Mouse (Mus musculus) intestine, embryonic 14.5 days (tissue): ENCODE measurements around the gene Mkrn2. TPM values are rescaled to one million over a fixed set of nuclear protein-coding genes. Genes with fewer than 3 reads are reported as not detected.

Source experiments
- ATAC-seq: fragments of 200-750 bp; cut with Nextera tagmentation; replicated peaks from 2 replicates; pipeline ENCODE4 v1.8.0; 2017; ENCODE audit warnings: low read depth, moderate number of reproducible peaks, moderate TSS enrichment, moderate library complexity; ENCODE audit not compliant: low FRiP score, low TSS enrichment
- DNase-seq: peaks from one replicate; pipeline ENCODE4 v3.0.0-alpha.2; 2018; ENCODE audit warnings: low spot score
- H3K27ac ChIP-seq: fragments of 300-500 bp; sonication (generic); 2 replicates; pipeline ENCODE4 v1.5.1; 2014; ENCODE audit warnings: low read depth, mild to moderate bottlenecking, control low read depth
- H3K27me3 ChIP-seq: fragments of 300-500 bp; sonication (generic); replicated peaks from 2 replicates; pipeline ENCODE4 v1.6.1; 2014; ENCODE audit warnings: low read length, control low read depth; ENCODE audit not compliant: control insufficient read depth, insufficient read depth
- H3K36me3 ChIP-seq: fragments of 300-500 bp; sonication (generic); 2 replicates; pipeline ENCODE4 v1.6.1; 2014; ENCODE audit warnings: low read length, control low read depth; ENCODE audit not compliant: control insufficient read depth, insufficient read depth
- H3K4me1 ChIP-seq: fragments of 300-500 bp; sonication (generic); replicated peaks from 2 replicates; pipeline ENCODE4 v1.6.1; 2014; ENCODE audit warnings: low read length, control low read depth, mixed read lengths; ENCODE audit not compliant: control insufficient read depth, insufficient read depth
- H3K4me2 ChIP-seq: fragments of 300-500 bp; sonication (generic); 2 replicates; pipeline ENCODE4 v1.6.1; 2014; ENCODE audit warnings: low read length
- H3K4me3 ChIP-seq: fragments of 300-500 bp; sonication (generic); 2 replicates; pipeline ENCODE4 v1.5.1; 2014; ENCODE audit warnings: low read depth, low read length, control low read depth, mixed read lengths
- H3K9ac ChIP-seq: fragments of 300-500 bp; sonication (generic); 2 replicates; pipeline ENCODE4 v1.6.1; 2014; ENCODE audit warnings: mild to moderate bottlenecking, low read length
- H3K9me3 ChIP-seq: fragments of 300-500 bp; sonication (generic); 2 replicates; pipeline ENCODE4 v1.6.1; 2016; ENCODE audit warnings: low read length, control low read depth; ENCODE audit not compliant: control insufficient read depth
- WGBS: fragments of 180-500 bp; shearing (Covaris S2); extraction: QIAGEN DNeasy Blood & Tissue Kit; methylation state at CpG from one replicate; pipeline ENCODE4 v1.1.7; 2014; 5-methylcytosine and 5-hydroxymethylcytosine counted together
- polyA plus RNA-seq: library from polyadenylated mRNA; unstranded; fragments of >200 nt; fragmentation: Nextera tagmentation; extraction: Ambion mirVana; gene quantifications from 2 replicates; pipeline ENCODE4 v1.2.1, GENCODE M21; 2014

The Mkrn2 gene
- polyA plus RNA-seq: 28.0 and 32.0 TPM in 2 replicates

DNA sequence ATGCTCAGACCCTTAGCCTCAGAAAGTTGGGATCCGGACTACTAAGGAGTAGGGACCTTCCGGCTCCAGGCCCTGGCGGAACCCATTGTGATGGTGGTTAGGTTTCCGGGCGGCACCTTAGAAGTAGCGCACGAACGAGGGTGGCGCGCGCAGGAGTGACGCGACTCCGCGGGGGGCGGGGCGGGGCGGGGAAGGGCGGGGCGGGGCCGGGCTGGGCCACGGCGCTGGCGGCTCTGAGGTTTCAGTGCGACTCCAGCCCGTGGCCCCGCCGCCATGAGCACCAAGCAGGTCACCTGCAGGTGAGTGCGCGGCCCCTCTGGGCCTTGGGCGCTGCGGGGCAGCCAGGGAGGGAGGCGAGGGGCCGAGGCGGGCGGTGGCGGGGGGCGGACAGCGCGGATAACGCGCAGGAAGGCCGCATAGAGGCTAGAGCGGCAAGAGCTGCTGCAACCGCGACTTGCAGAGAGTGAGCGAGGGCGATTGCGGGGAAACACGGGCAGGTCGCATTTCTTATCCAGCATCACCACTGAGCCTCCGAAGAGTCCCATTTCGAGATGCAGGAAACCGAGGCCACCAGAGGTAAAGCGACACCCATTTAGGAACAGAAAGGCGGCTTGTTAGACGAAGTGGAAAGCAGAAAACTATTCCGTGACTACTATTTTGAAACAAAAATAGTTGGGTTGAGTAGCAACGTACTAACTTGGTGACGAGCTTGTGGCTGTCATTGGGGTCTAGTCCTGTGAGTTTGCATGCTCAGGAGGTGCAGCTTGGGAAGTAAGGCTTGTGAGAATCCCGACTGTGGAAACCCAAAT, at the start of gene Mkrn2:
Mkrn2 (plus strand) TSS at position 188 of the 809 bp plus-strand sequence.
- Histone ChIP-seq H3K36me3 (0 out of 2 replicates have a peak, but pooled peaks cover 9% of the 10 kb centered on the region), H3K4me2 (peak within 1 kb of the TSS; percentile 82), H3K4me3 (peak within 1 kb of the TSS; percentile 70), H3K27me3 (no peaks in the 10 kb centered on the region), H3K9me3 (no peaks in the 10 kb centered on the region), H3K9ac (peak within 1 kb of the TSS; percentile 64), H3K27ac (peak within 1 kb of the TSS; percentile 60), H3K4me1 (0 out of 2 replicates have a peak, but pooled peaks cover 8% of the 10 kb centered on the region)
- ATAC-seq (peak; percentile 96), DNase-seq (peak; percentile 97)
- under 1% methylated on average over 61 of the region's 61 CpGs for WGBS

DNA sequence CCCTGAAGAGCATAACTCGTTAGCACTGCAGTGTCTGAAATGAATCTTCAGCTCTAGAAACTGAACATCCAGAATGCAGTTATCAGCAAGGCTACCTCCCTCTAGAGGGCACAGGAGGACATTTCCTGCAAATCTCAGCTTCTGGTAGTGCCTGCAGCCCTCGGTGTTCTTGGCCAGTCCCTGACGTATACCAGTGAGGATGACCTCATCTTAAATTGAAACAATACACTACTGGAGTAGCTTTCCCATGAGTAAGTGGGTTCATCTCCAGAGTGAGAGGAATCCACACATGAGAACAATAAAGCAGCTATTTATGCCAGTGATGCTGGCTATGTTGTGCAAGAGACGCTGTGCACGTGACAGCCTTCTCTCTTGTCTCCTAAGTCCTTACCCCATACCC, 46.2 kb upstream of the Mkrn2 start:
- ATAC-seq: no peak
- no peaks in the 10 kb centered on the region for H3K9me3 ChIP-seq
- H3K36me3 ChIP-seq: peaks cover 58% of the 10 kb centered on the region
- WGBS: 74% methylated on average over 5 of the region's 5 CpGs
- no peak overlapping the region for H3K4me2 ChIP-seq
- no peaks in the 10 kb centered on the region for H3K27me3 ChIP-seq
- H3K4me1 ChIP-seq: no peaks in the 10 kb centered on the region
- DNase-seq: no peak
- no peak overlapping the region for H3K9ac ChIP-seq
- H3K27ac ChIP-seq: no peak overlapping the region
- no peak overlapping the region for H3K4me3 ChIP-seq

DNA sequence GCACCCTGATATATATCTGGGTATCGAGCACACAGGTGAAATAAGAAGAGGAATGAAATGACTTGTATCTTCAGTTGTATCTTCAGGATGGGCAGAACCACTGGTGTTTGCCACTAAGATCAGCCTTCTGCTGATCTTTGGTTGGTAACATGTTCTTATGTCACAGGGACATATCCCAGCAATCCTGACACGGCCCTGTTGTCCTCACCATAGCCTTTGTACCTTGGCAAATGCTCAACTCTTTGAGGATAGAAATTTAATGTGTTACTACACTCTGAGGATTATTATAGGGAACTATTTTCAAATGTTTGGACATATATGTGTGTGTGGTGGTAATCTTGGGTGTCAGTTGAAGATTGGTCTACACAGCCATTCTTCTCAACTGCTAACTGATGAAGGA, 43.5 kb upstream of the Mkrn2 start:
- DNase-seq: no peak
- no peak overlapping the region for H3K9ac ChIP-seq
- H3K27ac ChIP-seq: no peak overlapping the region
- no peaks in the 10 kb centered on the region for H3K4me1 ChIP-seq
- H3K27me3 ChIP-seq: no peaks in the 10 kb centered on the region
- H3K4me2 ChIP-seq: no peak overlapping the region
- H3K9me3 ChIP-seq: no peaks in the 10 kb centered on the region
- no peak overlapping the region for H3K4me3 ChIP-seq
- H3K36me3 ChIP-seq: peaks cover 67% of the 10 kb centered on the region
- WGBS: 95% methylated on average over 2 of the region's 2 CpGs
- ATAC-seq: no peak

DNA sequence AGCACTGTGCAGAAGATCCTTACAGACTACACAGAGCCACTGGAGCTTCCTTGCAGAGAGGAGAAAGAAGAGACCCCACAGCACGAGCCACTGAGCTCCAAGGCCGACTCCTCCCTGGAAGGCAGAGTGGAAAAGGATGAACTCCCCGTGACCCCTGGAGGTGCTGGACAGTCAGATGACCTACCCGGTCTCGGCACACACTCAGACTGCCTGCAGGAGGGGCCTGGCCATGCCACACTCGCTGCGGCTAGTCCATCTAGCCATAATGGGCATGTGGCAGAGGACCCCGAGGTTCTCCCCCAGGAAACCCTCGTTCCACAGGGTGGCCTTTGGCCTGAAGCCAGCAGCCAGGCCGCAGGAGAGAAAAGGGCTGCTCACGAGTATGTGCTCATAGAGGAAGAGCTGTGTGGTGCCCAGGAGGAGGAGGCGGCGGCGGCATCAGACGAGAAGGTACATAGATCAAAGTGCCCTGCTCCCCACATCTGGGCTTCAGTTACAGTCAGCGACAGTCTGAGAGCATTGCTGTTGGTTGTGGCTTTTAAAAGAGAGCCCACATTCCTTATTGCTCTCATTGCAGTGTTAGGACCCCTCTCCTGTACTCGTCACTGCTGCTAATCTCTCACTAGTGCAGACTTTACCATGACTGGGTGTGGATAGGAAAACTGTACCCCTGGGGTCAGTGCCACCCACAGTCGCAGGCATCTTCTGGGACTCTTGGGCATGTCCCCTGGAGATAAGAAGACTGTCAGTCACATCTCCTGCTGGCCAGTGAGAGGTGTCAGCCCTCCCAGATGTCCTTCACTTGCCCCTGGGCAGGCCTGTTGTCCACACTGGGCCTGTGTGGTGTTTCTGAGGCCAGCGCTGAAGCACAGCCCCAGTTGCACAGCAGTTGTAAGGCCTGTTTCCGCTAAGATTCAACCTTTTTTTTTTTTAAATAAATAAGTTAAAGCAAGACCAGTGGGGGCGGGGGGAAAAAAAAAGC, 41.8 kb upstream of the Mkrn2 start:
- no peak for DNase-seq
- Histone ChIP-seq H3K9me3 (no peaks in the 10 kb centered on the region), H3K4me3 (no peak overlapping the region), H3K36me3 (peaks cover 56% of the 10 kb centered on the region), H3K4me1 (no peaks in the 10 kb centered on the region), H3K4me2 (no peak overlapping the region), H3K27me3 (no peaks in the 10 kb centered on the region), H3K9ac (no peak overlapping the region), H3K27ac (no peak overlapping the region)
- ATAC-seq: no peak
- 51% methylated on average over 21 of the region's 21 CpGs for WGBS

DNA sequence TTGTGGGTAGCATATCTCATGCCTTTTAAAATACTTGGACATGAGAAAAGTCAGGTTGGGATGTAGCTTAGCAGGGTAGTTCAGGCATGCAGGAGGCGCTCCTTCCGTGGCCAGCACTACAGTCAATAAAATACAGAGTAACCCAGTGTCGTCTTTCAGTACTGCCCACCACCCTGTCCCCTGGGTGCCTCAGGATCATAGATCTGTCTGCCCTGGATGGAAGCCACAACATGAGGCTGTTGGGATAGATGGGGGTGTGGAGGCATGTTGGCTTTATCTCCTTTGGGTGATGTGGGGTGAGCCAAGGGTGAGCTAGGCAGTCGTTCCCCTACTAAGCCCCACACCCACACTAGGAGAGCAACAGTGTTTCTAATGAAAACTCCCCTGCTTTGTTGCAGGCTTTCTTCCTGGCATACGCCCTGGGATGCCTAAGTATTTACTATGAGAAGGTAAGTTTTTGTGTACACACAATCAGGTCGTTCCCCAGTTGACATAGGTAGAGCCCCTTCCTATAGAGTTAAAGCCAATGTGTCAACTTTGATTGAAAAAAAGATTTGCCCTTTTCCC, 36.1 kb upstream of the Mkrn2 start:
- Histone ChIP-seq H3K4me3 (no peak overlapping the region), H3K27me3 (no peaks in the 10 kb centered on the region), H3K9ac (no peak overlapping the region), H3K4me2 (no peak overlapping the region), H3K36me3 (peaks cover 70% of the 10 kb centered on the region), H3K4me1 (no peaks in the 10 kb centered on the region), H3K9me3 (0 out of 2 replicates have a peak, but pooled peaks cover 12% of the 10 kb centered on the region), H3K27ac (no peak overlapping the region)
- WGBS: 82% methylated on average over 6 of the region's 6 CpGs
- DNase-seq (no peak), ATAC-seq (no peak)

DNA sequence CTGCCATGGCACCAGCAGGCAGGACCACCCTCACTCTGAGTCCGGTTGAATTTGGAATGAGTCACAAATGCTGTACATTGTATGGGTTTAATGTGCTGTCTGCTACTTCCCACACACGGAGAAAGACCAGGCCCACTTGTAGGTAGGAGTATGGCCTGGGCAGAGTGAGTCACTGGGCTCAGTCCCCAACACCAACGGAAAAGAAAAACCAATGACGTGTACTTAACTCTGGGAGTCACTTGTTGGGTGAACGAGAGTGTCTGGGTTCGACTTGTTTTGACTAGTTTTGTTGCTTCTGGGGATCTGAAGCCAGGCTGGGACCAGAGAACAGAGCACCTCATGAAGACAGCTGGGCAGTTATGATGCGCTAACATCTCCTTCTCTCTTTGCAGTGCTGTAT, 27.5 kb upstream of the Mkrn2 start:
- no peak overlapping the region for H3K4me2 ChIP-seq
- no peaks in the 10 kb centered on the region for H3K27me3 ChIP-seq
- H3K36me3 ChIP-seq: peaks cover 66% of the 10 kb centered on the region
- no peak overlapping the region for H3K9ac ChIP-seq
- H3K4me3 ChIP-seq: no peak overlapping the region
- 92% methylated on average over 7 of the region's 7 CpGs for WGBS
- 0 out of 2 replicates have a peak, but pooled peaks cover 3% of the 10 kb centered on the region for H3K9me3 ChIP-seq
- H3K4me1 ChIP-seq: no peaks in the 10 kb centered on the region
- ATAC-seq: no peak
- DNase-seq: no peak
- no peak overlapping the region for H3K27ac ChIP-seq

DNA sequence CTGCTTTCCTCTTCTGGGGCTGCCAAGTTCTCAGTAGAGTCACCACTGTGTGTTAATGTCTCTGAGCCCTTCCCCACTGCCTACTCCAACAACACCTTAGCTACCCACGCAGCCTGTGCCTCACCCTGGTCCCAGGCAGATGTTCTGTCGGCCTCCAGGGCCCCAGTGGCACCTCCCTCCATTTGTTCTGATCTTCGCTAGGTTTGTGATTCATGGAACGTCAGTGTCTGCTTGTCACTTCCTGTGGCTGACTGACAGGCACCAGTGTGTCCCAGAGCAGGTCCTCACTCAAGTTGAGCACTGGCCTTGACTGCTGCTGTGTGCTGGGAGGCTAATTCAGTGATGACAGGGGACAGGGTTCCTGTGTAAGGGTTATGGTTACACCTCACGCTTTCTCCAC, 24.3 kb upstream of the Mkrn2 start:
- 88% methylated on average over 5 of the region's 5 CpGs for WGBS
- H3K36me3 ChIP-seq: peaks cover 64% of the 10 kb centered on the region

DNA sequence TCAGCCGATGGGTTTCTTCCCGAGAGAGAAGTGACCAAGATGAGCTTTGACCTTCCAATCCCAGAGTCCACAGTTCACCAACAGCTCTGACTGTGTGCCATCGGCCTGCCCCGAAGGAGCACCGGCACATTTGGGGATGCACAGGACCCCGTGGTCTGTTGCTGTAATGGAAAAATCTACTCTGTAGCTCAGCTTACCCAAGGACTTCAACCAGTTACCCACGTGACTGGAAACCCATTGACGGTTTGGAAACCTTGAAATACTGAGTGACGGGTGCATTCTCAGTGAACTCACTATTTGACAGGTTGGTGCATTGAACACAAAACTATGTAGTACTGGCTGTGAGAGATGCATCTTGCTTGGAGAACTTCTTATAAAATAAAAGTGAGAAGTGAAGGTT, 23.8 kb upstream of the Mkrn2 start:
- H3K36me3 ChIP-seq: peaks cover 64% of the 10 kb centered on the region
- no peak overlapping the region for H3K4me3 ChIP-seq
- no peak overlapping the region for H3K9ac ChIP-seq
- no peaks in the 10 kb centered on the region for H3K9me3 ChIP-seq
- 92% methylated on average over 9 of the region's 9 CpGs for WGBS
- no peaks in the 10 kb centered on the region for H3K27me3 ChIP-seq
- ATAC-seq: no peak
- no peak overlapping the region for H3K4me2 ChIP-seq
- H3K27ac ChIP-seq: no peak overlapping the region
- H3K4me1 ChIP-seq: no peaks in the 10 kb centered on the region
- DNase-seq: no peak

More for the DNA sequence above, 24.3 kb upstream of the Mkrn2 start:
- Histone ChIP-seq H3K9ac (no peak overlapping the region), H3K27me3 (no peaks in the 10 kb centered on the region), H3K4me1 (no peaks in the 10 kb centered on the region), H3K4me2 (no peak overlapping the region), H3K9me3 (no peaks in the 10 kb centered on the region), H3K27ac (no peak overlapping the region), H3K4me3 (no peak overlapping the region)
- no peak for DNase-seq
- no peak for ATAC-seq
